Mouse (Mus musculus) kidney, embryonic 14.5 days (tissue): ENCODE measurements around the gene Plac9a. TPM values are rescaled to one million over a fixed set of nuclear protein-coding genes. Genes with fewer than 3 reads are reported as not detected.
"Not testable (repeated sequence)": the region's sequence is repeated elsewhere in the genome, so short reads cannot be mapped to it uniquely, and the experiment has no call there.

Experiments used
- ATAC-seq: fragments of 200-750 bp; cut with Nextera tagmentation; 2 replicates; pipeline ENCODE4 v1.8.0; 2017; ENCODE audit warnings: moderate number of reproducible peaks, mild to moderate bottlenecking, moderate TSS enrichment, moderate library complexity; ENCODE audit not compliant: low FRiP score, low TSS enrichment
- H3K27ac ChIP-seq: fragments of 300-500 bp; sonication (generic); 2 replicates; pipeline ENCODE4 v1.5.1; 2014; ENCODE audit warnings: low read depth, mild to moderate bottlenecking, low read length, moderate library complexity, mixed read lengths
- H3K27me3 ChIP-seq: fragments of 300-500 bp; sonication (generic); 2 replicates; pipeline ENCODE4 v1.6.1; 2014; ENCODE audit warnings: mild to moderate bottlenecking, low read length; ENCODE audit not compliant: control insufficient read depth, insufficient read depth
- H3K36me3 ChIP-seq: fragments of 300-500 bp; sonication (generic); 2 replicates; pipeline ENCODE4 v1.6.1; 2014; ENCODE audit warnings: low read length, mixed read lengths; ENCODE audit not compliant: control insufficient read depth, insufficient read depth
- H3K4me1 ChIP-seq: fragments of 300-500 bp; sonication (generic); 2 replicates; pipeline ENCODE4 v1.6.1; 2014; ENCODE audit warnings: low read length, mixed read lengths; ENCODE audit not compliant: control insufficient read depth, insufficient read depth
- H3K4me2 ChIP-seq: fragments of 300-500 bp; sonication (generic); replicated peaks from 2 replicates; pipeline ENCODE4 v1.6.1; 2014; ENCODE audit warnings: low read depth, mild to moderate bottlenecking, low read length
- H3K4me3 ChIP-seq: fragments of 300-500 bp; sonication (generic); 2 replicates; pipeline ENCODE4 v1.5.1; 2014; ENCODE audit warnings: mild to moderate bottlenecking, low read length
- H3K9ac ChIP-seq: fragments of 300-500 bp; sonication (generic); 2 replicates; pipeline ENCODE4 v1.6.1; 2014; ENCODE audit warnings: low read depth, mild to moderate bottlenecking, low read length, moderate library complexity
- H3K9me3 ChIP-seq: fragments of 300-500 bp; sonication (generic); 2 replicates; pipeline ENCODE4 v1.6.1; 2016; ENCODE audit warnings: low read length; ENCODE audit not compliant: control insufficient read depth
- WGBS: fragments of 180-500 bp; shearing (Covaris S2); extraction: QIAGEN DNeasy Blood & Tissue Kit; methylation state at CpG from one replicate; pipeline ENCODE4 v1.1.7; 2014; 5-methylcytosine and 5-hydroxymethylcytosine counted together
- polyA plus RNA-seq: library from polyadenylated mRNA; unstranded; fragments of >200 nt; fragmentation: Nextera tagmentation; extraction: Ambion mirVana; gene quantifications from 2 replicates; pipeline ENCODE4 v1.2.1, GENCODE M21; 2014

Gene Plac9a
- 0.62 TPM in 1 of 2 replicates, not detected in the other for polyA plus RNA-seq

GRCm38 (mm10) chr14:25903000-25903399 lies at the start of gene Plac9a:
Plac9a (minus strand) TSS chr14:25903100.
- H3K36me3 ChIP-seq, H3K9ac ChIP-seq, H3K4me1 ChIP-seq, H3K27ac ChIP-seq, H3K27me3 ChIP-seq, ATAC-seq, H3K4me3 ChIP-seq, H3K9me3 ChIP-seq, H3K4me2 ChIP-seq: not testable (repeated sequence)
- no CpG with 5 or more reads among the region's 10 CpGs for WGBS

DNA sequence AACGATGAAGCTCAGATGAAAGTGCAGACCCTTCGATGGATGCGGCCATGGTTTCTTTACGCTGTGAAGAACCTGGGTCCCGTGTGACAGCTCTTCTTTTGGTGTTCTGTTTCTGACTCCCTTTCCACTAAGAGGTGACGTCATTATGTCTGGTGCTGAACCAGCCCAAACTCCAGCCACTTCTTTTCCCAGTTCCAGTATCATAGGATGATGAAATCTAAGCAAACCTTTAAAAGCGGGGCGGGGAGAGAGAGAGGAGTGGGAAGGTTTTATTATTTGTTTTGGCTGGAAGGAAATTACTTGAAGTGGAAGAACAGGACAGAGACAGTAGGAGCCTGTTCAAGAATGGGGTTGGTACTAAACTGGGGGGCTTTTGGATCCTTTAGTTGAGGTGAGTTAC lies 35.1 kb upstream of the Plac9a start, which contains the start of gene Cphx1:
Gene Cphx1, plus strand, starts transcription at position 301 of the 400 bp plus-strand sequence.
- not testable (repeated sequence) for H3K4me3 ChIP-seq, H3K4me2 ChIP-seq, H3K36me3 ChIP-seq, H3K27me3 ChIP-seq, H3K4me1 ChIP-seq, H3K27ac ChIP-seq, ATAC-seq, H3K9me3 ChIP-seq, H3K9ac ChIP-seq
- no CpG with 5 or more reads among the region's 8 CpGs for WGBS

DNA sequence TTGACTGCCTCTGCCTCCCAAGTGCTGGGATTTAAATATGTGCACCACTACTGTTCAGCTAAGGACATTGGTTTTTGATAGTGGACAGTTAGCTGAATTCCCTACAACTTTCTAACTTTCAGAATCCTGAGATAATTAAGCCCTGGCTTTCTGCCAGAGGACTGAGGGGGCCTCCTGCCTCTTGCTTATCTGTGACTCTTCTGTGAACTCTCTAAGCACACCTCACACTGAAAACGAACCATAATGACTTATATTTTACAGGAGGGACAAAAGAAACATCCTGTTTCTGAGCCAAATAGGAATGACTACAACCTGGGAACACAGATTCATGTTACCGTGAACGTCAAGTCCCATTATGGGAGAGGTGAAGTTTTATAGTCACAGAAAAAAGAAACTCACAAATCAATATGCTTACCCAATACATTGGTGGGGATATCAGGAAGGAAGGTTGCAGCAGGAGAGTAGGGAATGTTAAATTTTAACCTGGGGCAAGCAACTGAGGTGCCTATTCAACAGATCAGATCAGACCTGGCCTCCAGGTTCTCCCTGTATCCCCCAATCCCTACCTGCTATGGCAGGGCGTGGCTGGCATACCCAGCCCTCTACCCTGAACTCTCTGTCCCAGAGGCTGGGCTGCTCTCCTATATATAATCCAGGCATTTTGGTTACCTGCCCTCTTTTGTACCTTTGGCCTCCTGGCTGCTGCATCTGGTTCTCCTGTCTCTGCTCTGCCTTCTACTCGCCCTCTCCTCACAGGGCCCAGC lies 34.1 kb upstream of the Plac9a start:
- not testable (repeated sequence) for H3K27me3 ChIP-seq, H3K4me2 ChIP-seq, H3K4me3 ChIP-seq, H3K27ac ChIP-seq, H3K36me3 ChIP-seq, H3K9ac ChIP-seq, H3K9me3 ChIP-seq, ATAC-seq, H3K4me1 ChIP-seq
- no CpG with 5 or more reads among the region's 5 CpGs for WGBS

DNA sequence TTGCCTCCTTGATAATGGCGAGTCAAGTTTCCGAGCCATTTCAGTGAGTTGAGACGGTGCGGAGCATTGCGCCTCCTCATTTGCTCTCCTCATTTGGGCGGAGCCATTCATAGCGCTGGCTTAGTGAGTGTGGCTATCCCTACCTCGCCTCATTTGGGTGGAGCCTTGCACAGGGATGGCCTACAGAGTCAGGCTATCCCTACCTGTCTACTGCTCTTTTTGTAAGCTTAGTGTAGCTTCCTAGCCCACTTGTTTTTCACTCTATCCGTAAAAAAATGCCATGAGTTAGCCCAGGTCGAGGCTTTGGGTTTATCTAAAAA lies 24.6 kb upstream of the Plac9a start, which contains the start of gene Tmem254a:
Gene Tmem254a, minus strand, starts transcription at position 111 of the 320 bp plus-strand sequence.
- H3K27ac ChIP-seq, H3K4me1 ChIP-seq, H3K27me3 ChIP-seq, H3K36me3 ChIP-seq, H3K9ac ChIP-seq, H3K4me2 ChIP-seq, H3K9me3 ChIP-seq, H3K4me3 ChIP-seq: not testable (repeated sequence)
- ATAC-seq = peak; percentile 94
- no CpG with 5 or more reads among the region's 10 CpGs for WGBS

GRCm38 (mm10) chr14:25926814-25927561 lies 24.1 kb upstream of the Plac9a start:
- H3K4me1 ChIP-seq, H3K27ac ChIP-seq, H3K4me2 ChIP-seq, H3K27me3 ChIP-seq, H3K36me3 ChIP-seq, H3K9ac ChIP-seq, H3K4me3 ChIP-seq, H3K9me3 ChIP-seq: not testable (repeated sequence)
- no CpG with 5 or more reads among the region's 44 CpGs for WGBS
- peak; percentile 91 for ATAC-seq

DNA sequence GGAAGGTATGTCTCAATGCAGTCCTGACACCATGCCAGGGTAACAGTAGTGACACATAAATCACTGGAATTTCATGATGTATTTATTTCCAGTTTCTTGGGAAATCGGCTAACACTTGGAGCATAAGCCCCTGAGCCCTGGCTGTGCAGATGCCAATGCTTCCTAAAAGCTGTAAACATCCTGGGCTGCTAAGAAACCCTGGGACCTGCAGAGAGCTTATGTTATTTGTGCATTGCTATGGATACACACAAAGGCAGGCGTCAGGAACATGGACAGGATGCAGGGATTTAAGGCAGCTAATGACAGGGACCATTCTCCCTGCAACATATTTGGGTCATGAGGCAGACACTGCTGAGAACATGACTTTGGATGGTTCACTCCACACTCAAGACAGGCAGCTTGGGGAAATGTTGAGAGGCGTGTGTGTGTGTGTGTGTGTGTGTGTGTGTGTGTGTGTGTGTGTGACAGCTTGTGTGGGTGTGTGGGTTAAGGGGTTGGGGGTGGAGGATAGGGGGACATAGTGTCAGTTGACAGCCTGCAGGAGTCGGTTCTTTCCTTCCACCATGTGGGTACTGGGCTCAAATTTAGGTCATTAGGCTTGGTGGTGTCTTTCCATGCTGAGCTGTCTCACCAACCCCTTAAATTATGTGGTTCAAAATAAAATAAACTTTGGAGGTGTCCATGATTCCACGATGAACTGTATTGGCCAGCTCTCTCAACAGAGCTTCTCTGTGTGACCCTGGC lies 15.7 kb upstream of the Plac9a start:
- no CpG with 5 or more reads among the region's 5 CpGs for WGBS
- ATAC-seq, H3K4me3 ChIP-seq, H3K36me3 ChIP-seq, H3K9ac ChIP-seq, H3K27me3 ChIP-seq, H3K9me3 ChIP-seq, H3K4me2 ChIP-seq, H3K27ac ChIP-seq, H3K4me1 ChIP-seq: not testable (repeated sequence)

DNA sequence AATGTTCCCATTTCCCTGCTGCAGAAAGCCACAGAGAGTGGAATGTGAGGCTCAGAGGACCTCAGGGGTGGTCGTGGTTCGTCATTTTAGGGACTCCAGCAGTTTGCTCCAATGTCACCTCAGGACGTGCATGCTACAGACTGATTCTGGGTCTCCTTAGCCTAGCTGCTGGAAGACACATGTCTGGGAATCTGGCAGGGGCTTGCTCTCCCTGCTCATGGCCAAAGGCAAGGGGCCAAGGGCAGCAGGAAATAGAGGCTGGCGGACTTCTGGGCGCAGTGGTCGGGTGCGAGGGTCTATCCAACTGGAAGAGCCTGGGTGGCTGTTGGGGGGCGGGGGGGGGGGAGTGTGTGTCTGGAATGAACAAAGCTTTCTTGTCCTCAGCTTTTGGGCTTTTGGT lies 6.1 kb upstream of the Plac9a start:
- WGBS = no CpG with 5 or more reads among the region's 8 CpGs
- not testable (repeated sequence) for H3K4me3 ChIP-seq, H3K27ac ChIP-seq, H3K9me3 ChIP-seq, H3K4me1 ChIP-seq, H3K4me2 ChIP-seq, H3K27me3 ChIP-seq, ATAC-seq, H3K9ac ChIP-seq, H3K36me3 ChIP-seq

DNA sequence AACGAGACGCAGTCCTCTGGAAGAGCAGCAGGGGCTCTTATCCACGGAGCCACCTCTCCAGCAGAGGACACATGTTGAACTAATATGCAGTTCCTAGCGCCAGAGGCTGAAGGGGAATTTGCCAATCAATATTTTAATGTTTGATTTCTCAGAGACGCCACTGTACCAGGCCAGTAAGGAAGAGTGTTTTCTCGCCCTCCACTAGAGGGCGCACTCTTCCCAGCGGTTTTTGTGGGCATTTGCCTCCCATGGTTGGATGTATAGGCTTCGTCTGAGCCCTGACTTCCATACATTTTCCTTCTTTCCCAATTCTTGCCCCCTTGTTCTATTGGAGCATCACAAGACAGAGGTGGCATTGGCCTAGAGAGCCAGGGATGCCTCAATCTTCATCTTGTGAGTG lies 4.4 kb upstream of the Plac9a start:
- not testable (repeated sequence) for H3K36me3 ChIP-seq, H3K27me3 ChIP-seq, ATAC-seq, H3K9ac ChIP-seq, H3K4me2 ChIP-seq, H3K27ac ChIP-seq, H3K4me3 ChIP-seq, H3K9me3 ChIP-seq, H3K4me1 ChIP-seq
- no CpG with 5 or more reads among the region's 9 CpGs for WGBS

DNA sequence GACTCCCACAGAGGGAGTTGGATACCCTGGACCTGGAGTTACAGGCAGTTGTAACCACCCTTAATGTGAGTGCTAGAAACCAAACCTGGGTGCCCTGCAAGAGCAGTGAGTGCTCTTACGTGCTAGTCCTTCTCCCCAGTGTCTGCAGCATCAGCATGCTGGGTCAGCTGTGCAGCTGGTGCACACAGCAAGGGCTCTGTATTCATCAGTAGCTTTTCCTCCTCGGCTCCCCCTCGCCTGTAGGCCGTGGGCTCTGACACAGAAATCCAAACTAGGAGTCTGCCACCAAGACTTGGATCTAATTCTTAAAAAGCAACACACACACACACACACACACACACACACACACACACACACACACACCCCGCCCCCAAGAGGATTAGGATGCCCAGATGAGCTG lies 2.3 kb upstream of the Plac9a start:
- not testable (repeated sequence) for H3K27ac ChIP-seq, H3K9me3 ChIP-seq, H3K4me1 ChIP-seq, H3K9ac ChIP-seq, ATAC-seq, H3K36me3 ChIP-seq, H3K4me2 ChIP-seq, H3K27me3 ChIP-seq, H3K4me3 ChIP-seq
- no CpG with 5 or more reads among the region's 5 CpGs for WGBS
